Mouse (Mus musculus) C2C12 (cell line): Measurements from ENCODE around the gene Dnmt3l. TPM values are rescaled to one million over a fixed set of nuclear protein-coding genes. Genes with fewer than 3 reads are reported as not detected.

Experiments
- H3K27me3 ChIP-seq: one replicate; pipeline ENCODE4 v1.6.1; 2011; ENCODE audit not compliant: control insufficient read depth, insufficient read depth, insufficient read length
- H3K36me3 ChIP-seq: one replicate; pipeline ENCODE4 v1.6.1; 2011; ENCODE audit not compliant: control insufficient read depth, insufficient read depth
- H3K4me3 ChIP-seq: one replicate; pipeline ENCODE4 v1.5.1; 2011; ENCODE audit warnings: mild to moderate bottlenecking, control low read depth; ENCODE audit not compliant: poor library complexity, insufficient read depth, severe bottlenecking
- H3K79me2 ChIP-seq: one replicate; pipeline ENCODE4 v1.6.1; 2011; ENCODE audit not compliant: control insufficient read depth, insufficient read depth
- H3K79me3 ChIP-seq: one replicate; pipeline ENCODE4 v1.6.1; 2011; ENCODE audit warnings: low read depth, control low read depth
- H3ac ChIP-seq: one replicate; pipeline ENCODE3; 2011; ENCODE audit warnings: low read depth; ENCODE audit not compliant: control insufficient read depth, insufficient read length
- CEBPB ChIP-seq: IDR thresholded peaks from one replicate; pipeline ENCODE4 v1.6.1; 2011; ENCODE audit warnings: low read depth, mild to moderate bottlenecking, control low read depth, moderate library complexity
- CTCF ChIP-seq: IDR thresholded peaks from one replicate; pipeline ENCODE4 v1.5.1; 2011; ENCODE audit not compliant: control insufficient read depth, insufficient read depth, insufficient read length
- FOSL1 ChIP-seq: IDR thresholded peaks from one replicate; pipeline ENCODE4 v1.8.0; 2011; ENCODE audit warnings: mild to moderate bottlenecking, low read length; ENCODE audit not compliant: poor library complexity, insufficient read depth, severe bottlenecking
- MAX ChIP-seq: IDR thresholded peaks from one replicate; pipeline ENCODE4 v1.6.1; 2011; ENCODE audit warnings: mild to moderate bottlenecking, control low read depth
- MYOD1 ChIP-seq: IDR thresholded peaks from one replicate; pipeline ENCODE4 v1.6.1; 2011; ENCODE audit warnings: low read depth; ENCODE audit not compliant: control insufficient read depth, insufficient read length
- MYOG ChIP-seq: IDR thresholded peaks from one replicate; pipeline ENCODE4 v1.6.1; 2011; ENCODE audit not compliant: control insufficient read depth, insufficient read length; ENCODE audit errors: extremely low read depth
- USF1 ChIP-seq: IDR thresholded peaks from one replicate; pipeline ENCODE4 v1.6.1; 2011; ENCODE audit warnings: low read depth, mild to moderate bottlenecking, control low read depth, moderate library complexity
- polyA plus RNA-seq: library from polyadenylated mRNA; unstranded; fragments of >200 nt; fragmentation: generic; extraction: Trizol; gene quantifications from one replicate; pipeline ENCODE4 v1.2.1, GENCODE M21; 2012; ENCODE audit warnings: missing spikeins

Dnmt3l gene
- polyA plus RNA-seq, 1 experiment, result not detected

GRCm38 (mm10) chr10:78074151-78074550 lies 32.4 kb downstream of the Dnmt3l start:
- Histone ChIP-seq H3K79me3 (no peaks in the 10 kb centered on the region), H3K4me3 (no peak overlapping the region), H3K27me3 (peaks cover 62% of the 10 kb centered on the region), H3ac (no peak overlapping the region), H3K36me3 (no peaks in the 10 kb centered on the region), H3K79me2 (no peaks in the 10 kb centered on the region)
- TF ChIP-seq MAX (no peak), USF1 (no peak), MYOD1 (no peak), CTCF (no peak), FOSL1 (no peak)

GRCm38 (mm10) chr10:78074977-78075376 lies 33.2 kb downstream of the Dnmt3l start:
- no peaks in the 10 kb centered on the region for H3K36me3 ChIP-seq
- H3K27me3 ChIP-seq, result peaks cover 54% of the 10 kb centered on the region
- no peak overlapping the region for H3K4me3 ChIP-seq
- no peaks in the 10 kb centered on the region for H3K79me2 ChIP-seq
- TF ChIP-seq CEBPB (no peak), MYOD1 (no peak), USF1 (no peak), MYOG (no peak)
- no peak overlapping the region for H3ac ChIP-seq
- H3K79me3 ChIP-seq, result no peaks in the 10 kb centered on the region

DNA sequence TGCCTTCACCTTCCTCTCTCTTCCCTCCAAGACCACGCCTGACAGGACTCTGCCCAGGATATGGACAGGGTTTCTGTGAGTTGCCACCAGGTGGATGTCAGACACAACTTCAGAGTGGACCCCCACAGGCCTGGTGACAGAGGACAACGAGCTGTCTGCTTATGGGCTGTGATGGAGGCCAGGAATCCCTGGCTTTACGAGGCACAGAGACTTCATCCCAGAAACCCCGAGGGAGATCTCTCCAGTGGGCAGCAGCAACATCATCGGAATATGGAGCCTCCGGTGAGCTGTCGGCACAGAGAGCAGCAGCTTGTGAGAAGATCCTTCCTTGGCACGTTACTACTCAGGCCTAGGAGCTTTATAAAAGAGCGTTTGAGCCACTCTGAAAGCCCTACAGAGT lies 36.1 kb downstream of the Dnmt3l start:
- TF ChIP-seq MAX, result no peak
- TF ChIP-seq MYOD1, result no peak
- TF ChIP-seq CEBPB, result no peak
- TF ChIP-seq MYOG, result no peak
- no peak for TF ChIP-seq CTCF
- TF ChIP-seq USF1, result no peak
- no peak for TF ChIP-seq FOSL1
- H3ac ChIP-seq, result no peak overlapping the region
- no peaks in the 10 kb centered on the region for H3K79me2 ChIP-seq
- H3K4me3 ChIP-seq, result no peak overlapping the region
- peaks cover 35% of the 10 kb centered on the region for H3K27me3 ChIP-seq
- H3K79me3 ChIP-seq, result no peaks in the 10 kb centered on the region
- no peaks in the 10 kb centered on the region for H3K36me3 ChIP-seq

DNA sequence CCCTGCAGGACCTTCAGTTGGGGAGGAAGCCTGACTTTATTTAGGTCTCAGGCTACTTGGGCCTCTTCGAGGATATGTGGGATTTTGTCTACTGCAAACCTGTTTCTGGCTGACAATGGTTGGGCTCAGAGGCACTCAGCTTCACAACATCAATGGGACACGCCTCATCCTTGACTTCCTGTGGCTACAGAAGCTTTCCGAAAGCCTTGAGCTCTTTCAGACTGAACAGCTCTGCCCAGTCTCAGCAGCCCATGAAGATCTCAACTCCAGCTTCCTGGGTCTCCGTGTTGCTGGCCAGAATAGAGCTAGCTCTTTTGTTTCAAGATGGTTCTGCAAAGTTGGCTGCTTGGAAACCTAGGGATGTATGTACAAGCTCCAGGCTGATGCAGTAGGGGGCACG lies 36.5 kb downstream of the Dnmt3l start:
- Histone ChIP-seq H3K27me3 (peaks cover 32% of the 10 kb centered on the region), H3K79me3 (no peaks in the 10 kb centered on the region), H3K36me3 (no peaks in the 10 kb centered on the region), H3K79me2 (no peaks in the 10 kb centered on the region), H3K4me3 (no peak overlapping the region), H3ac (no peak overlapping the region)
- TF ChIP-seq CEBPB, result no peak

DNA sequence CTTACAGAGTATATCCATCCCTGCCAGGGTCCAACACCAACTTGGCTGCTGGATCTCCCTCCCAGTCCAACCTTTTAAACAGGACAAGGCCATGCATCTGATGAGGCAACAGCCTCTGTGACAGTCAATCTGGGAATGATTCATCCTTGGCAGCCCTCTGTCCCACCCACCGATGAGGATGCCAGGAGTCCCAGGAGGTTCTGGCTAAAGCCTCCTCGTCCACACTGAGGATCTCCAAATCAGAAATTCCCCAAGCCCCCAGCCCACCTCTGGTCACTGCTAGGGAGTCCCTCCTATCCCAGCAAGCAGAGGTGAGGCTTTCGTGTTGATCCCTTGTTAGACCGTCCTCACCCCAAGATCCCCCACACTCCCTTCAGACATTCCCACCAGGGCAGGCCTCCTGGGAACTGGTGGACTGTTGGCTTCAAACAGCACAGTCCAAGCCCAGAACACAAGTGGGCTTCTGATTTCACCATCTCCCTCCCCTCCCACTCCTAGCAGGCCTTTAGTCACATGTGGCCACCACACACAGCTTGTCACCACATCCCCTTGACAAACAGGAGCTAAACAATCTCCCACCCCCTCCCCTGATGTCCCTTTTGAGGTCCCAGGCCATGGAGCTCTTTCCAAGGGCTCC lies 38.3 kb downstream of the Dnmt3l start:
- no peak overlapping the region for H3ac ChIP-seq
- no peak overlapping the region for H3K4me3 ChIP-seq
- no peaks in the 10 kb centered on the region for H3K36me3 ChIP-seq
- H3K79me3 ChIP-seq, result no peaks in the 10 kb centered on the region
- H3K27me3 ChIP-seq, result peaks cover 23% of the 10 kb centered on the region
- no peaks in the 10 kb centered on the region for H3K79me2 ChIP-seq
- TF ChIP-seq MYOG, result no peak
- no peak for TF ChIP-seq MAX
- TF ChIP-seq CEBPB, result peak; percentile 71
- no peak for TF ChIP-seq CTCF
- no peak for TF ChIP-seq MYOD1
- no peak for TF ChIP-seq FOSL1
- no peak for TF ChIP-seq USF1

- H3K27me3 ChIP-seq, result peaks cover under 1% of the 10 kb centered on the region
- H3K4me3 ChIP-seq, result no peak overlapping the region
- H3ac ChIP-seq, result no peak overlapping the region
- no peaks in the 10 kb centered on the region for H3K36me3 ChIP-seq
- no peaks in the 10 kb centered on the region for H3K79me3 ChIP-seq
- H3K79me2 ChIP-seq, result no peaks in the 10 kb centered on the region
- TF ChIP-seq USF1, result no peak
- TF ChIP-seq FOSL1, result no peak
- no peak for TF ChIP-seq MYOG
- TF ChIP-seq MAX, result no peak
- TF ChIP-seq MYOD1, result no peak
- no peak for TF ChIP-seq CTCF
- TF ChIP-seq CEBPB, result no peak
Observed at GRCm38 (mm10) chr10:78084073-78084472, 42.3 kb downstream of the Dnmt3l start.
